Mouse (Mus musculus): Measurements from ENCODE around the gene Tmem231. TPM values are rescaled to one million over a fixed set of nuclear protein-coding genes. Genes with fewer than 3 reads are reported as not detected.

The Tmem231 gene
- polyA plus RNA-seq, 1 experiment from 2014 or later, result 22.4 TPM

DNA sequence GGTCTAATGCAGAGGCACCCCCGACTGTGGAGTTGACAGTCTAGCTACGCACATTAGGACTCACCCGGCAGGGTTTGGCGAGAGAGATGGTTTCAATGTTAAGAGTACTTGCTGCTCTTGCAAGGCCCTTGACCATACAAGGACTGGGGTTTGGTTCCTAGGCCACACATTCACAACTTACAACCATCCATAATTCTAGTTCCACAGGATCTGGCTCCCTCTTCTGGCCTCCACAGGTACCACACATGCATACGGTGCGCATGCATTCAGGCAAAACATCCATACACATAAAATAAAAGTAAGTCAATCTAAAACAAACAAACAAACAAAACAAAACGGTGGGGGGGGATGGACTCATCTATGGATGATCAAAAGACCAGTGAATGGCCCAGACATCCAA lies 38.7 kb downstream of the Tmem231 start:
- H3K27ac ChIP-seq (ENCODE audit: low read length), result no peak overlapping the region
- no peaks in the 10 kb centered on the region; the same call in 1 of the 2 replicates for H3K9me3 ChIP-seq (replicated peaks; ENCODE audit: control insufficient read depth, low read length, poor library complexity, severe bottlenecking)
- H3K4me2 ChIP-seq (ENCODE audit: low read length), result no peak overlapping the region
- no peak overlapping the region for H3K9ac ChIP-seq (ENCODE audit: low read depth, low read length)
- WGBS, result 87% methylated on average over 7 of the region's 7 CpGs
- H3K36me3 ChIP-seq (ENCODE audit: control insufficient read depth, insufficient read depth, low read length), result no peaks in the 10 kb centered on the region
- peaks cover 13% of the 10 kb centered on the region for H3K27me3 ChIP-seq (ENCODE audit: control insufficient read depth, insufficient read depth, low read depth, low read length)
- H3K4me3 ChIP-seq (ENCODE audit: low read depth, low read length), result no peak overlapping the region
- peaks cover 5% of the 10 kb centered on the region; the same call in 1 of the 2 replicates for H3K4me1 ChIP-seq (ENCODE audit: control insufficient read depth, insufficient read depth, low read length)
- no peak for ATAC-seq

DNA sequence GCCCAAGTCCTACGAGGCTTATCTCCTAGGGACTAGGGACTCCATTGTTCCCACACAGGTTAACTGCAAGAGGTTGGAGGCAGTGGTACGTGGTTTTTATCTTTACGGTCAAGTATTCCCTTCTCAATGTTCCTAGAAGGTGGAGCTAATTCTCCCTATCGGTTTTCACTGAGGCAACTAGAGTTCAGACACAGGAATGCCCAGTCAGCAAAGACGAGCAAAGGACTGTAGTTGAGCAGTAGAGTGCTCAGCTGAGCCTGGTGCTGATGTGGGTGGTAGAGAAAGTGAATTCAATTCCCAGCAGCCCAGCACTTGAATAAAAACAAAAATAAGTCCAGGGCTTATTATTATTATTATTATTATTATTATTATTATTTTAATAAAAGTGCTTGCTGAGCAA lies 41.1 kb downstream of the Tmem231 start:
- Histone ChIP-seq H3K4me1 (ENCODE audit: control insufficient read depth, insufficient read depth, low read length) (peaks cover 6% of the 10 kb centered on the region; the same call in 1 of the 2 replicates), H3K36me3 (ENCODE audit: control insufficient read depth, insufficient read depth, low read length) (no peaks in the 10 kb centered on the region), H3K4me2 (ENCODE audit: low read length) (no peak overlapping the region), H3K27ac (ENCODE audit: low read length) (no peak overlapping the region), H3K9ac (ENCODE audit: low read depth, low read length) (no peak overlapping the region), H3K27me3 (ENCODE audit: control insufficient read depth, insufficient read depth, low read depth, low read length) (peaks cover 28% of the 10 kb centered on the region), H3K4me3 (ENCODE audit: low read depth, low read length) (no peak overlapping the region), H3K9me3 (replicated peaks; ENCODE audit: control insufficient read depth, low read length, poor library complexity, severe bottlenecking) (no peaks in the 10 kb centered on the region; the same call in 1 of the 2 replicates)
- 64% methylated on average over 5 of the region's 5 CpGs for WGBS
- no peak for ATAC-seq

DNA sequence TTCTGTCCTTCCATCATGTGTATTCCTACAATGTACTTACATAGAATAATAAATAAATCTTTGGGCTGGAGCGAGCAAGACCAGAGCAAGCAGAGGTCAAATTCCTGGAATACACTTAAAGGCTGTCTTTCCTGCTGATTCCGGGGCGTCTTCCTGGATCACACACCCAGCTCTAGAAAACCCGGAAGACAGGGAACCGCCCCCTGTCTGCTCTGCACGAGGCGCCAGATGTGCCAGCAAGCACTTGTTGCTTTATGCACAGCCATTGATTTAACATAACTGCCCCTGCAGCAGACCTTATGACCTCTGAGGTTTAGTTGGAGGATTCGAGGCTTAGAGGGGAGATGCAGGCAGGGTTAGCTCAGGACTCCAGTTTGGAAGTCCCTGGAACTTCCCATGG lies 41.7 kb downstream of the Tmem231 start:
- H3K4me2 ChIP-seq (ENCODE audit: low read length), result no peak overlapping the region
- peaks cover 28% of the 10 kb centered on the region for H3K27me3 ChIP-seq (ENCODE audit: control insufficient read depth, insufficient read depth, low read depth, low read length)
- no peaks in the 10 kb centered on the region; the same call in 1 of the 2 replicates for H3K9me3 ChIP-seq (replicated peaks; ENCODE audit: control insufficient read depth, low read length, poor library complexity, severe bottlenecking)
- peaks cover 6% of the 10 kb centered on the region; the same call in 1 of the 2 replicates for H3K4me1 ChIP-seq (ENCODE audit: control insufficient read depth, insufficient read depth, low read length)
- no peak for ATAC-seq
- H3K9ac ChIP-seq (ENCODE audit: low read depth, low read length), result no peak overlapping the region
- no peak overlapping the region for H3K27ac ChIP-seq (ENCODE audit: low read length)
- no peak overlapping the region for H3K4me3 ChIP-seq (ENCODE audit: low read depth, low read length)
- H3K36me3 ChIP-seq (ENCODE audit: control insufficient read depth, insufficient read depth, low read length), result no peaks in the 10 kb centered on the region
- WGBS, result 41% methylated on average over 8 of the region's 8 CpGs

DNA sequence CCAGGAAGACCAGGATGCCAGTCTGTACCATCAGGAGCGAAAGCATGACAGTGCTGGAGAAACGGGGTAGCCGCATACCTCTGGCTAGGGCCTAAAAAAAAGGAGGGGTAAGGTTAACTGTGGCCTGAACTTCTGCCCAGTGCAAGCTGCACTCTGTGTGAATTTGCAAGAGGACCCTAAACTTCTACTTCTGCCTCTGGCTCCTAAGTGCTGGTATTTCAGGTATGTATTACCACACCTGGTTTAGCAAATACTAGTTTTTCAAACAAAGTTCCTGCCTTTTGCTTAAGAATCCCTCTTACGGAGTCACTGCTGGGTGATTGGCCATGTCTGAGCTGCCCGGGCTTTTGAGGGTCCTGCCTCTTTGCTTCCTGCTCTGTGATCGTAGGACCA lies 42.8 kb downstream of the Tmem231 start:
- Histone ChIP-seq H3K4me2 (ENCODE audit: low read length) (no peak overlapping the region), H3K9me3 (replicated peaks; ENCODE audit: control insufficient read depth, low read length, poor library complexity, severe bottlenecking) (no peaks in the 10 kb centered on the region; the same call in 1 of the 2 replicates), H3K4me3 (ENCODE audit: low read depth, low read length) (no peak overlapping the region; the same call in 1 of the 2 replicates), H3K27ac (ENCODE audit: low read length) (no peak overlapping the region), H3K27me3 (ENCODE audit: control insufficient read depth, insufficient read depth, low read depth, low read length) (peaks cover 28% of the 10 kb centered on the region), H3K36me3 (ENCODE audit: control insufficient read depth, insufficient read depth, low read length) (no peaks in the 10 kb centered on the region), H3K4me1 (ENCODE audit: control insufficient read depth, insufficient read depth, low read length) (peaks cover 6% of the 10 kb centered on the region; the same call in 1 of the 2 replicates), H3K9ac (ENCODE audit: low read depth, low read length) (no peak overlapping the region)
- no peak for ATAC-seq
- 58% methylated on average over 6 of the region's 6 CpGs for WGBS

DNA sequence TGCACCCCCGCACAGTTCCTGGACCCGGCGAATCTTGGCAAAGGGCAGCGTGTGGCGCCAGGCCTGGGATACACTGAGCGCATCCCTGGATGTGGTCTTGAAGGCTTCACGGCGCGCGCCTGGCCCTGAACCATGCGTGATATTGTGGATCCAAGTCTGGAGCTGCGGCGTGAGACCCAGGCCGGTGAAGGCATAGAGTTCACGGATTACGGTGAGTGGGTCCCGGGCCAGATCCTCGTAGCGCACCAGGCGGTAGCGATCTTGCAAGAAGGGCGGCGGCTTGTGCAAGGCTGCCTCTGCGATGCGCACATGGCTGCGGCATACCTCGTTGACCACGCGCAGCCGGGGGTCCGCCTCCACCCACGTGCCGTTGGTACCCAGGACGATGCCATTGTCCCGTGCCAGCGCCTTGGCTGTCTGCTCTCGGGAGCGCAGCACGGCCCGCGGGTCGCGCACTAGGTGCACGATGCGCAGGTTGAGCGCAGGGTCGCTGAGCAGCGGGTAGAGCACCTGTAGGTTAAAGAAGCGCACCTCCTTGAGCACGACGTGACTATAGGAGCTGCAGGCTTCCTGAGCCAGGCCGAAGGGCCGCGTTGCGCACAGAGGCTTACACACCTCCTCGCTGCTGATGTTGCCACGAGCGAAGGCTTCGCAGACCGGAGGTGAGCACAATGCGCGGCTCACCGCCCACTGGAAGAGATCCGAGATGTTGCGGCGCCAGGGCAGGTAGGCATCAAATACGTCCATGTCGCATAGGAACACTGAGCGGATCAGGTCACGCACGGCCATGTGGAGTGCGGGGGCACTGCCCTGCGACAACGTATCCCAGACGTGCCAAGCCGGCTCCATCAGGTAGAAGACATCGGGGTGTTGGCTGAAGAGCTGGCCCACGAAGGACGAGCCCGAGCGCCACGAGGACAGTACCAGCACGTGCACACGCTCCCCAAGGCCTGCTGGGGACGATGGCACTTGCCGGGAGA lies 43.5 kb downstream of the Tmem231 start:
- Histone ChIP-seq H3K4me1 (ENCODE audit: control insufficient read depth, insufficient read depth, low read length) (peaks cover 6% of the 10 kb centered on the region; the same call in 1 of the 2 replicates), H3K9ac (ENCODE audit: low read depth, low read length) (peak overlapping the region; percentile 44; the same call in 1 of the 2 replicates), H3K4me3 (ENCODE audit: low read depth, low read length) (peak overlapping the region; percentile 38), H3K27ac (ENCODE audit: low read length) (no peak overlapping the region), H3K36me3 (ENCODE audit: control insufficient read depth, insufficient read depth, low read length) (no peaks in the 10 kb centered on the region), H3K4me2 (ENCODE audit: low read length) (peak overlapping the region; percentile 66), H3K27me3 (ENCODE audit: control insufficient read depth, insufficient read depth, low read depth, low read length) (peaks cover 28% of the 10 kb centered on the region), H3K9me3 (replicated peaks; ENCODE audit: control insufficient read depth, low read length, poor library complexity, severe bottlenecking) (no peaks in the 10 kb centered on the region; the same call in 1 of the 2 replicates)
- ATAC-seq, result 0 out of 2 replicates have a peak, but pooled peaks have one; percentile 28
- WGBS, result 10% methylated on average over 86 of the region's 86 CpGs

DNA sequence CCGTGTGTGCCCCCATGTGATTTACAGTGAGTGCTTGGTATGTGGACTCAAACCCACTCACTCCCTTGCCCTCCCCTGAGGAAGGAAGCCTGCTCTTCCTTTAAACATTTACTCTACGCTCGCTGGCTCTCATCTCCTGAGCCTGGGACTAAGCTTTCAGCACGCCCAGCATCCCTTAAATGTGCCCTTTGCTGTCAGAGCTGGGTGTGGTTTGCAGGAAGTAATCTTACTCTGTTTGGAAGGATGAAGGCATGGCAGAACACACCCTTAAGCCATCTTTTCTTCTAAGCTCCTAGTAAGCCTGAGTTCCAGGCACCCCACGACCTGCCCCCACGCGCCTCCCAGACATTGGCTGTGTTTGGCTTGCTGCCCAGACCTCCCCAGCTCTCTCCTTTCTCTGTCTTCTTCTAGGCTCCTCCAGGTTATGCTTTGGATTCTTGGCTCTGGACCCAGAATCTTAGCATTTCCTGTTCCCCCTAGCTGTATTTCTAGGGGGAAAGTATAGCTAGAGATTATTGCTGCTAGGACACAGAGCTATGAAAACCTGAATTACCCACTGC lies 45.5 kb downstream of the Tmem231 start:
- Histone ChIP-seq H3K9me3 (replicated peaks; ENCODE audit: control insufficient read depth, low read length, poor library complexity, severe bottlenecking) (no peaks in the 10 kb centered on the region), H3K4me1 (ENCODE audit: control insufficient read depth, insufficient read depth, low read length) (peaks cover 6% of the 10 kb centered on the region; the same call in 1 of the 2 replicates), H3K27me3 (ENCODE audit: control insufficient read depth, insufficient read depth, low read depth, low read length) (peaks cover 28% of the 10 kb centered on the region), H3K9ac (ENCODE audit: low read depth, low read length) (no peak overlapping the region), H3K4me2 (ENCODE audit: low read length) (no peak overlapping the region), H3K27ac (ENCODE audit: low read length) (no peak overlapping the region), H3K4me3 (ENCODE audit: low read depth, low read length) (no peak overlapping the region), H3K36me3 (ENCODE audit: control insufficient read depth, insufficient read depth, low read length) (no peaks in the 10 kb centered on the region)
- WGBS, result 37% methylated on average over 7 of the region's 7 CpGs
- ATAC-seq, result no peak

DNA sequence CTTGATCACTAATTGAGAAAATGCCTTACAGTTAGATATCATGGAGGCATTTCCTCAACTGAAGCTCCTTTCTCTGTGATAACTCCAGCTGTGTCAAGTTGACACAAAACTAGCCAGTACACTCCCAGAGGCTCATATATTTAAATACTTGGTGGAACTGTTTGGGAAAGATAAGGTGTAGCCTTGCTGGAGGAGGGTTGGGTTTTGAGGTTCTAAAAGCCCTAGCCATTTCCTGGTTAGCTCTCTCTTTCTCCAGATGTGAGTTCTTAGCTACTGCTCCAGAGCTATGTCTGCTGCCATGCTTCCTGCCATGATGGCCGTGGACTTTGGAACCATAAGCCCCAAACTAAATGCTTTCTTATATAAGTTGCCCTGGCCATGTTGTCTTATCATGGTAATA lies 46.2 kb downstream of the Tmem231 start:
- peaks cover 6% of the 10 kb centered on the region; the same call in 1 of the 2 replicates for H3K4me1 ChIP-seq (ENCODE audit: control insufficient read depth, insufficient read depth, low read length)
- H3K4me2 ChIP-seq (ENCODE audit: low read length), result no peak overlapping the region
- no peak overlapping the region for H3K27ac ChIP-seq (ENCODE audit: low read length)
- H3K9me3 ChIP-seq (replicated peaks; ENCODE audit: control insufficient read depth, low read length, poor library complexity, severe bottlenecking), result no peaks in the 10 kb centered on the region
- 90% methylated on average over 1 of the region's 1 CpGs for WGBS
- H3K4me3 ChIP-seq (ENCODE audit: low read depth, low read length), result no peak overlapping the region
- H3K36me3 ChIP-seq (ENCODE audit: control insufficient read depth, insufficient read depth, low read length), result no peaks in the 10 kb centered on the region
- ATAC-seq, result no peak
- no peak overlapping the region for H3K9ac ChIP-seq (ENCODE audit: low read depth, low read length)
- peaks cover 28% of the 10 kb centered on the region for H3K27me3 ChIP-seq (ENCODE audit: control insufficient read depth, insufficient read depth, low read depth, low read length)

DNA sequence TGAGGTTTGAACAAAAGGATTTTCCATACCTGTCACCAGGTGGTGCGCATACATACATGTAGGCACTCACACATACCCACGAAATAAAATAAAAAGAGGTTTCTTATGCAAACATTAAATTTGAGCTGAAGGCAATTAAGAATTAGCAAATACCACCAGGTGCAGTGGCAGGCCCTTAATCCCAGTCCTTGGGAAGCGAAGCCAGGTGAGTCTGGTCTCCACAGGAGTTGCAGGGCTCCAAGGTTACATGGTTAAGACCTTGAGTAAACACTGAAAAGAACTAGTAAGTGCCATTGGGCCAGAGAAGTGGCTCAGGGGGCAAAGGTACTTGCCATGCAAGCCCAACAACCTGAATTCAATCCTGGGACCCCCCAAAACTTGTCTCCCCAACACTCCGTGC lies 50.1 kb downstream of the Tmem231 start:
- WGBS, result 83% methylated on average over 4 of the region's 4 CpGs
- ATAC-seq, result no peak
- no peak overlapping the region for H3K4me2 ChIP-seq (ENCODE audit: low read length)

DNA sequence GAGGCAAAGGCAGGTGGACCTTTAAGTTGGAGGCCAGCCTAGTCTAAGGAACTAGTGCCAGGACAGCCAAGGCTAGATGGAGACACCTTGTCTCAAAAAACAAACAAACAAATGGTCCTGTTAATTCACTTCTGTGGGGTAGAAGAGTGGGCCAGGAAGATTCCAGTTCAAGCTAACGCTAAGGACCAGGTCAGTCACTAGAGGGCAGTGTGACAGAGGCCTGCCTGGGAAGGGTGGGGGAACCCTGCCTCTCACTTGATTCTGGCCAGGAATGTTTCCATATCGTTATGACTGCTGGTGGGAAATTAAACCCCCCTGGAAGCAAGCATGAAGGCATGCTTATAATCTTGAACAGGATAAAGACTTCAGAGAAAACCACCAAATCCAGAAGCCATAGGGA lies 52.1 kb downstream of the Tmem231 start:
- no peaks in the 10 kb centered on the region for H3K9me3 ChIP-seq (replicated peaks; ENCODE audit: control insufficient read depth, low read length, poor library complexity, severe bottlenecking)
- H3K4me3 ChIP-seq (ENCODE audit: low read depth, low read length), result no peak overlapping the region
- H3K9ac ChIP-seq (ENCODE audit: low read depth, low read length), result no peak overlapping the region
- WGBS, result 2% methylated on average over 2 of the region's 2 CpGs
- H3K27ac ChIP-seq (ENCODE audit: low read length), result no peak overlapping the region
- no peaks in the 10 kb centered on the region for H3K27me3 ChIP-seq (ENCODE audit: control insufficient read depth, insufficient read depth, low read depth, low read length)
- no peaks in the 10 kb centered on the region for H3K36me3 ChIP-seq (ENCODE audit: control insufficient read depth, insufficient read depth, low read length)
- no peaks in the 10 kb centered on the region for H3K4me1 ChIP-seq (ENCODE audit: control insufficient read depth, insufficient read depth, low read length)
- H3K4me2 ChIP-seq (ENCODE audit: low read length), result no peak overlapping the region
- no peak for ATAC-seq

More for the DNA sequence above, 50.1 kb downstream of the Tmem231 start:
- H3K4me3 ChIP-seq (ENCODE audit: low read depth, low read length), result no peak overlapping the region
- no peaks in the 10 kb centered on the region for H3K9me3 ChIP-seq (replicated peaks; ENCODE audit: control insufficient read depth, low read length, poor library complexity, severe bottlenecking)
- H3K9ac ChIP-seq (ENCODE audit: low read depth, low read length), result no peak overlapping the region
- no peaks in the 10 kb centered on the region for H3K4me1 ChIP-seq (ENCODE audit: control insufficient read depth, insufficient read depth, low read length)
- H3K27ac ChIP-seq (ENCODE audit: low read length), result no peak overlapping the region
- H3K36me3 ChIP-seq (ENCODE audit: control insufficient read depth, insufficient read depth, low read length), result no peaks in the 10 kb centered on the region
- H3K27me3 ChIP-seq (ENCODE audit: control insufficient read depth, insufficient read depth, low read depth, low read length), result peaks cover 4% of the 10 kb centered on the region; the same call in 1 of the 2 replicates

Data from midbrain, embryonic 16.5 days (tissue).